Mouse (Mus musculus): Measurements from ENCODE around the gene Hnrnph3. TPM values are rescaled to one million over a fixed set of nuclear protein-coding genes. Genes with fewer than 3 reads are reported as not detected.

Gene Hnrnph3
- polyA plus RNA-seq, 1 experiment from 2014 or later, result 42.8 TPM

- Histone ChIP-seq H3K27me3 (ENCODE audit: control insufficient read depth, insufficient read depth, low read length) (no peaks in the 10 kb centered on the region), H3K27ac (replicated peaks in 1 of 2; ENCODE audit: control insufficient read depth in 1 of 2, insufficient read depth in 1 of 2, low read depth in 2 of 2, low read length in 2 of 2) (no peak overlapping the region), H3K4me3 (ENCODE audit: control insufficient read depth in 1 of 2, insufficient read depth in 1 of 2, low read depth in 1 of 2, low read length in 2 of 2) (no peak overlapping the region), H3K9ac (ENCODE audit: low read length) (no peak overlapping the region), H3K9me3 (ENCODE audit: control insufficient read depth, low read length) (no peaks in the 10 kb centered on the region), H3K4me1 (ENCODE audit: control insufficient read depth in 2 of 2, insufficient read depth in 2 of 2, low read length in 2 of 2) (no peaks in the 10 kb centered on the region), H3K36me3 (ENCODE audit: control insufficient read depth, insufficient read depth, low read length) (peaks cover 95% of the 10 kb centered on the region), H3K4me2 (ENCODE audit: low read length) (no peak overlapping the region)
- ATAC-seq (ENCODE audit: insufficient number of reproducible peaks, insufficient read depth, low FRiP score, low read depth), result no peak
- 94% methylated on average over 11 of the region's 11 CpGs for whole genome bisulfite sequencing
Measured at GRCm38 (mm10) chr10:62965796-62966195, 58.2 kb downstream of the Hnrnph3 start.

Other genes with a start within 250 kb of the Hnrnph3 start
- gene Ccar1, start 231.9 kb downstream of the Hnrnph3 start, polyA plus RNA-seq (2014; fragmentation: Nextera tagmentation; extraction: Ambion mirVana), result 90.8 and 93.4 TPM in 2 replicates
- gene Tet1, start 115.2 kb downstream of the Hnrnph3 start, polyA plus RNA-seq (2014; fragmentation: Nextera tagmentation; extraction: Ambion mirVana), result 32.0 and 35.0 TPM in 2 replicates
- gene Slc25a16, start 103.6 kb downstream of the Hnrnph3 start, polyA plus RNA-seq (2014; fragmentation: Nextera tagmentation; extraction: Ambion mirVana), result 14.8 and 14.9 TPM in 2 replicates
- gene Dna2, start 77.2 kb downstream of the Hnrnph3 start, polyA plus RNA-seq (2014; fragmentation: Nextera tagmentation; extraction: Ambion mirVana), result 13.3 and 13.7 TPM in 2 replicates
- gene Rufy2, start 44.0 kb downstream of the Hnrnph3 start, polyA plus RNA-seq (2014; fragmentation: Nextera tagmentation; extraction: Ambion mirVana), result 15.5 and 15.8 TPM in 2 replicates
- gene Pbld2, start 98 bp upstream of the Hnrnph3 start, polyA plus RNA-seq (2014; fragmentation: Nextera tagmentation; extraction: Ambion mirVana), result 0.46 and 1.3 TPM in 2 replicates
- 0.66 and 0.68 TPM in 2 replicates for gene Pbld1, start 35.9 kb upstream of the Hnrnph3 start, polyA plus RNA-seq (2014; fragmentation: Nextera tagmentation; extraction: Ambion mirVana)
- not detected in 2 replicates for gene Atoh7, start 75.4 kb upstream of the Hnrnph3 start, polyA plus RNA-seq (2014; fragmentation: Nextera tagmentation; extraction: Ambion mirVana)
- 8.7 and 9.5 TPM in 2 replicates for gene Mypn, start 179.7 kb upstream of the Hnrnph3 start, polyA plus RNA-seq (2014; fragmentation: Nextera tagmentation; extraction: Ambion mirVana)
- gene Herc4, start 219.6 kb upstream of the Hnrnph3 start, polyA plus RNA-seq (2014; fragmentation: Nextera tagmentation; extraction: Ambion mirVana), result 39.2 and 39.7 TPM in 2 replicates

Data from heart, embryonic 14.5 days (tissue).